Mouse (Mus musculus) natural killer cell, adult 2 months (primary cell): ENCODE measurements around the gene Htr6.
A peak's percentile ranks its signal among the peaks of the same experiment; 100 is the strongest.

ENCODE experiments used
- DNase-seq, 2 experiments: peaks; one replicate each; pipeline ENCODE4 v3.0.0; 2022; ENCODE audit warnings: low spot score in 2 of 2

Gene Htr6

DNA sequence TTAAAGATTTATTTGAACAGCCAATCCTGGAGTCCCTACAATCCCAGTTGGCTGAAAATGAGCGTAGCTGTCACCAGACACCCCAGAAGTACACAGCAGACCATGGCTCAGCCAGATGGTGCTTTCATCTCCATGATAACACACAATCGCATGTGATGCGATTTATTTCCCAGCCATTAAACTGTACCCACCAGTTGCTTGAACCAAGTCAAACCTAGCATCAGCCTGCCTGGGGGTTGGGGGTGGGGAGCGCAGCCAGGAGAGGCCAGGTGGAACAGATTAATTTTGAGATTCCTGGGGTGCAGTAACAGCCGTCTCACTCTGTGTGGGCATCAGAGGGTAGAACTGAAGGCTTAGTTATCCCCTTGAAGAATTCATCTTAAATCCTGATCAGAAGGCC, 29.0 kb downstream of the Htr6 start:
- no peak for DNase-seq

GRCm38 (mm10) chr4:139044566-139044965, 30.8 kb downstream of the Htr6 start:
- DNase-seq, result no peak

GRCm38 (mm10) chr4:139043600-139043999, 31.8 kb downstream of the Htr6 start:
- DNase-seq, result no peak

GRCm38 (mm10) chr4:139042611-139043010, 32.8 kb downstream of the Htr6 start:
- DNase-seq, result no peak

DNA sequence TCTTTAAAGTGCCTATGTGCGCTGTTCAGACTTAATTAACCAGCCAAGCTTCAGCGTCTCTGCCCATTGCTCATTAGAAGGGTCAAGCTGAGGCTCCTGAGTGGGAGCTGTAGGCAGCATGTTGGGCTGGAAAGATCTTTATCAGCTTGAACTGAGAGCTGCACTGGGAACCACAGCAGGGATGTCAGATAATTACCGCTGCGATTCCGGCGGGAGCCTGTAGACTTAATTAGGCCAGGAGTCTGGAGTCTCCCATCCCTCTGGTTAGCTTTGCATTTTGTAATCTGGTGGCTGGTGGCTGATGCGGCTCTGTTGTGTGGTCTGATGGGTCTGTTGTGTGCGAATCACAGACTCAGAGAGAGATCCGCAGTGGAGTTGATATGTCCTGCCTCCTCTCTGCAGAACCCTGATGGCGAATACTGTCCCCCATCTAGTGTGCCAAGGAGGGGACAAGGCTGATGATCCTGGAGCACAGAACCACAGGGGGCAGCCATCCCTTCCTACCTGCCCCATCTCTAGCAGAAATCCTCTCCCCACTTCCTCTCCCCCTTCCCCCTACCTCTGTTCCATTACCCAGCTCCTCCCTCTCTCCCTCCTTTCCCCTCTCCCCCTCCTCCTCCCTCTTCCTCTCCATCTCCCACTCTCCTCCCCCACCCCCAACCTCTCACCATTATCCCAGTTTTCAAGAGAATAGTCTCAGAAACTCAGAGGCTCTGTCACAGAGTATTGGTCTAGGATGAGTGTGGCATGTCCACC, 35.1 kb downstream of the Htr6 start:
- DNase-seq, result no peak

DNA sequence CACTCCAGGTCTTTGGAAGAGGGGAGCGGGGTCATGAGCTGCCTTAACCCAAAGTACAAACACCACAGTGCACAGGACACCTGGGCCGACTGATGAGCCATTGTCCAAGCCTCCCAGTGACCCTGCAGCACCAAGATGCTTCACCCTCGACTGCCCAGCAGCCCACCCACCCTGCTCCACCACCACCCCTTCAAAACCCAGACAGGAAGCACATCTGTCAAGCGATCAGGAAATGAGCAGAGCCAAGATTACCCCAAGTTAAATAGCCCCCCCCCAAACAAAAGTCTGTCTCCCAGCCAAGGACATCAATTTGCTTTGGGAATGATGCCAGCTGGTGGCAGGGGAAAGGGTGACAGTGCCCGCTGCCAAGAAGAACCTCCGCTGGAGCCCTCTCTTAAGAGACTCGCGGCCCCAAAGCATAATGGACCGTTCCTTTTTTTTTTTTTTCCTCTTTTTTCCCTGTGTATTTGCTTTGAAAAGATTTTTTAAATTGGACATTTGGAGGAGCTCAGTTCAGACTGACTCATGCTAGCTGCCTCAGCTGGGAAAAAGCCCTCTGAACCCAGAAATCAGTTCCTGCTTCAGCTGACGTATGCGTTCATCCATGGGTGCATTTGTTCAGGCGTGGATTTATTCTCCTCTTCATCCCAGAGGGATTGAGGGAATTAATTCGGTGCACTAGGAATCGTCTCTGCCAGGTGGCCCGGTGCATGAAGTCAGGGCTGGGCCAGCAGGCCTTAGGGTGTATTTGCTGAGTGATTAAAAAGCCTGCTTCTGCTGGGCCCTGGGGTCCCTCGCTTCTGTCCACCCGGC, 37.4 kb downstream of the Htr6 start:
- no peak for DNase-seq

- no peak for DNase-seq
These were observed 39.6 kb downstream of the Htr6 start for GRCm38 (mm10) chr4:139035799-139036198.

GRCm38 (mm10) chr4:139034942-139035341, 40.4 kb downstream of the Htr6 start:
- no peak for DNase-seq

GRCm38 (mm10) chr4:139034540-139034939, 40.8 kb downstream of the Htr6 start:
- no peak for DNase-seq

DNA sequence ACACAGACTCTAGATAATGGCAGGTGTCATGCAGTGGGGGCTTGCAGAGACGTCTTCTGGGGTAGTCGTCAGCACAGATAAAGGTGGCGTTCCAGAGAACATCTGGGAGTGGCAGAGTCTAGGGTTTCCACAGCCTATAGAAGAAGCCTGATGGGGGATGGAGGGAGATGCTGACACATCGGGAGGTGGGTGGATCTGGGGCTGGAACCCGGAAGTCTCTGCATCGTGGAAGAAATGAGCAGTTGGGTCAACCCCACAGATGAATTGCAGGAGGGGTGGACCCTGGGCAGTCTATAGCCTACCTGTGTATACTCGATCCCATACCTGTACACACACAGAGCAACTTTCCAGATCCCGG, 41.4 kb downstream of the Htr6 start:
- DNase-seq, result no peak

GRCm38 (mm10) chr4:139033263-139034009, 41.9 kb downstream of the Htr6 start:
- DNase-seq, result no peak

- DNase-seq, result no peak
These were observed 42.8 kb downstream of the Htr6 start for GRCm38 (mm10) chr4:139032521-139032920.

DNA sequence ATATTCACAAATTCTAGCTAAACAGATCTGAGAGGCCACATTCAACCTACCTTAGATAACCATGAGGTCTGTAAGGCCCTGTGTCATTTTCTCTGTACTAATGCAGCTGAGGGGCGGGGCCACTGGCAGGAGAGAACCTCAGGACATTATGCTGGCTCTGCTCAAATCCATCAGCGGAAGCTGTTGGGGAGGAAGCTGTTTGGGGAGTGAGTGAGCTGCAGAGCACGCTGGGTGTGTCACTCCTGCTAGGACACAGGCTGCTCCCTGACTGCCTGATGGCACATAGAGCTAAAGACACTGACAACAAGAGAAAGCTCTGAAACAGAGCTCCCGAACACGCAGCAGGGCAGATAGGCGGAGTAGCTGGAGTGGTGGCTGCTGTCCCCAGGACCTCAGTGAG, 44.7 kb downstream of the Htr6 start:
- no peak for DNase-seq

DNA sequence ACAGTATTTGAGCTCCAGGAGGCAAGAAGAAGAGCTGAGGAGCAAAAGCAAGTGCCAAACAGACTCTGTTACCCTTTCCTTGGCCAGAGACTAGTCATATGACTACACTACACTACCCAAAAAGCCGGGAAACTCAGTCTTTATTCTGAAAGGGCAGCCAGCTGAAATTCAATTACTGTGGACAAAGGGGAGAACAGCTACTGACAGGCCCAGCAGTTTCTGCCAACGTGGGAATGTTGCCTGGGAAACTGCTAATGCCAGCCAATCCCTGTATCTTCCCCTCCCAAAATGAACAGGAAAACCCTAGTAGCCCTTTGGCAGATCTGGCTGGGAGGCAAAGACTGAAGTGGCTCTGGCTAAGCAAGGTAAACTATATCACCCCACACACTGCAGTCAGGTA, 51.0 kb downstream of the Htr6 start:
- no peak for DNase-seq

GRCm38 (mm10) chr4:139020385-139020784, 55.0 kb downstream of the Htr6 start:
- DNase-seq, result no peak

DNA sequence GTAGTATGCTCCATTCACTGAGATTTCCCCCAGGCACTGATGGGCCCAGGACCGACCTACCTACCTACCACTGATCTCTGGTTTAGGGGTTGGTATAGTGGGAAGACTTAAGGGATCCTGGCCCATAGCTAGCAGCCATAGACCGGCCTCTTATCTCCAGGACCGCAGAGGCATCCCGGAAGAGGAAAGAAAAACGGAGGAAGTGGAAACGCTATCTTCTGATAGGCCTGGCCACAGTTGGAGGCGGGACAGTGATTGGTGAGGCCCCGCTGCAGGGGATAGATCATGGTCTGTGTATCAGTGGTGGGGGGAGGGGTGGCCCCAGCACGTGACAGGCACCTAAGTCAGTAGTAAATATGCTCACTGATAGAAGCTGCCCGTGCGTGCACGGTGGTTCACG, 56.0 kb downstream of the Htr6 start:
- no peak for DNase-seq

DNA sequence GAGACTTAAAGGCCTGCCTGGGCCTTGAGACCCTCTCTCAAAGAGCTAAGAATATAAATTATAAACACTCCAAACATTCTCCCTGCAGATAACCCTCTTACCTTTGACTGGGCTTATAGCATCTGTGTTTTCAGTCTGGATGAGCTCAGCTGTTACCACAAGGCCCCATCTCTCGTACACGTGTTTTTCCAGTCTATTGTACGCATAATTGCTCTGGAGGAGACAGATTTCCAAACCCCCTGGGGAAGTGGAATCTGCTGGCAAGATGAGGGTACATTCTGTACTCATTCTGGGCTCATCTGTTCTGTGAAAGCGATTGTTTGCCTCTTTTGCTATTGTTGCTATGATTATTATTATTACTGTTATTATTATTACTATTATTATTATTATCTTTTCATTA, 56.4 kb downstream of the Htr6 start:
- DNase-seq, result no peak

GRCm38 (mm10) chr4:139018388-139018787, 57.0 kb downstream of the Htr6 start:
- no peak for DNase-seq

DNA sequence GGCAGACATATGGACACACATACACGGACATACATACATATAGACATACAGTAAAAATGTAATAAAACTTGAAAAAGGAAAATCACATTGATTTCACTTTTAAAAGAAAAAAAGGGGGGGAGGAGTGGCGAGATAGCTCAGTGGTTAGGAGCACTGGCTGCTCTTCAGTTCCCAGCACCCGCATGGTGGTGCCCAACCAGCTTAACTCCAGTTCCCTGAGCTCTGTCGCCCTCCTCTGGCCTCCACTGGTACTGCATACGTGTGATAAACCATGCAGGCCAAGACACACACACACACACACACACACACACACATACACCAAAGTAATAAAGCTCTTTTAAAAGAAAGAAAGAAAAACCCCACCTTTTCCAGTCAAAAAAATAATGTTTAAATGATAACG, 60.6 kb downstream of the Htr6 start:
- DNase-seq, result peak in 1 of 2 experiments; percentile 14

DNA sequence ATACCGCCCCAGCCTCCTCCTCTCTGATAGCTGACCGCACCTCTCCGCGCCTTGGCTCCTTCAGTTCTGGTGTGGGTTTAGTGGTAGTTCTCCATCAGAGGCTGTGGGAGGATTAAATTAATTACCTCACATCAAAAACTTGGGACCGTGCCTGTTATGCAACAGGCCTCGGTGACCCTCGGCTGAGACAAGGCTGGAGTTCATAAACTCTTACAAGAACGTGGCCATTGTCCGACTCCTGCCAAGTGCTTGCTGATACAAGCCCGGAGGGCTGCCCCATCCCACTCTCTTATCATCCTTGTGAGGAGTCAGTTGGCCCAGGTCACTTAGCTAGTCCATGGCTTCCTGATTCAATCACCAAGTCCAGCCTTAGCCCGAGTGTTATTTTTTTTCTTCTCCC, 62.1 kb downstream of the Htr6 start:
- DNase-seq, result no peak

DNA sequence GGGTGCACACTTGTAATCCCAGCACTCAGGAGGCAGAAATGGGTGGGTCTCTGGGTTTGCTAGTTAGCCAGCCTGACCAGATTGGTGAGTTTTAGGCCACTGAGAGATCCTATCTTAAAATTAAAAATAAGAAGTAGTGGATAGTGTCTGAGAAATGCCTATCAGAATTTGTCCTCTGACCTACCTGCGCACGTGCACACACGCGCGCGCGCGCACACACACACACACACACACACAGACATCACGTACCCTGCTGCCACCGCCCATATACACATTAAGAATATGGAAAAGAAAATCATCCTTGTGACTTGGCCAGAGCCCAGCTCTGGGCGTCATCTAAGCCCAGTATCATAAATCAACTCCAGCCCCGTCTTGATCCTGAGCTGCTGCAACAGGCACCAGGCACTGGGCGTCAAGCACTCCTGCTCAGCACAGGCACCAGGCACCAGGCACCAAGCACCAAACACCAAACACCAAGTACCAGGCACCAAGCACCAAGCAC, 64.1 kb downstream of the Htr6 start:
- DNase-seq, result no peak
